Mouse (Mus musculus): Measurements from ENCODE around the gene Rbmy. TPM values are rescaled to one million over a fixed set of nuclear protein-coding genes. Genes with fewer than 3 reads are reported as not detected.
"Not testable (repeated sequence)": the region's sequence is repeated elsewhere in the genome, so short reads cannot be mapped to it uniquely, and the experiment has no call there.

Rbmy gene
- not detected in 2 replicates for polyA plus RNA-seq (2015; fragmentation: Nextera tagmentation; extraction: Ambion mirVana)

DNA sequence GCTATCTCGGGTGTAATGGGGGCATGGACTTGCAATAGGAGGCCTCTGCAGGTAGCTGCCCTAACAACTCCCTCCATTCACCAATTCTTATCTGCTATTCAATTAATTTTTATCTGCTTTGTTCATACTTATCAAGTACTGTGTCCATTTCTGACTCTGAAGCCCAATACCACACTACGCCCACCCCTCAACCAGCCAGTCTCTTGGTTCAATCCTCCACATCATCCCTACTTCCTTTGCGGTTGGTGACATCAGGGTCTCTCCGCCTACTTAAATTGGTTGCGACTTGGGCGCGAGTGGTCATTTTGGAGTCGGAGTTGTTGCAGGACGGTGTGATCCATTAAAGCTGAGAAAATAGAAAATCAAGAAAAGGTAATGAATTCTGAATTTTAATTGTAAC is at the start of gene Rbmy, which contains the start of gene Gm10256:
Gene Rbmy, plus strand, starts transcription at position 301 of the 400 bp plus-strand sequence.
Gene Gm10256, plus strand, starts transcription at position 320 of the 400 bp plus-strand sequence.
- not testable (repeated sequence) for H3K4me2 ChIP-seq (replicated peaks); H3K27me3 ChIP-seq; H3K4me3 ChIP-seq; H3K9ac ChIP-seq (replicated peaks); H3K27ac ChIP-seq (replicated peaks); H3K4me1 ChIP-seq; ATAC-seq (replicated peaks); H3K36me3 ChIP-seq; H3K9me3 ChIP-seq
- WGBS: no CpG with 5 or more reads among the region's 9 CpGs

DNA sequence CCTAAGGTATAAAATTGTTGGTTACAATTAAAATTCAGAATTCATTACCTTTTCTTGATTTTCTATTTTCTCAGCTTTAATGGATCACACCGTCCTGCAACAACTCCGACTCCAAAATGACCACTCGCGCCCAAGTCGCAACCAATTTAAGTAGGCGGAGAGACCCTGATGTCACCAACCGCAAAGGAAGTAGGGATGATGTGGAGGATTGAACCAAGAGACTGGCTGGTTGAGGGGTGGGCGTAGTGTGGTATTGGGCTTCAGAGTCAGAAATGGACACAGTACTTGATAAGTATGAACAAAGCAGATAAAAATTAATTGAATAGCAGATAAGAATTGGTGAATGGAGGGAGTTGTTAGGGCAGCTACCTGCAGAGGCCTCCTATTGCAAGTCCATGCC is 34.4 kb upstream of the Rbmy start, which contains the start of gene Gm4064:
Gene Gm4064, minus strand, starts transcription at position 101 of the 400 bp plus-strand sequence.
- not testable (repeated sequence) for H3K27me3 ChIP-seq; H3K9me3 ChIP-seq; H3K9ac ChIP-seq (replicated peaks); H3K4me2 ChIP-seq (replicated peaks); H3K27ac ChIP-seq (replicated peaks); ATAC-seq (replicated peaks); H3K4me3 ChIP-seq; H3K36me3 ChIP-seq; H3K4me1 ChIP-seq
- WGBS: no CpG with 5 or more reads among the region's 8 CpGs

Other genes with a start within 250 kb of the Rbmy start
- not detected in 2 replicates for gene H2al2c, start 231.6 kb upstream of the Rbmy start, polyA plus RNA-seq (2015; fragmentation: Nextera tagmentation; extraction: Ambion mirVana)
- not detected in 2 replicates for gene Sry, start 167.0 kb upstream of the Rbmy start, polyA plus RNA-seq (2015; fragmentation: Nextera tagmentation; extraction: Ambion mirVana)
- not detected in 2 replicates for gene H2al2b, start 110.0 kb upstream of the Rbmy start, polyA plus RNA-seq (2015; fragmentation: Nextera tagmentation; extraction: Ambion mirVana)
- gene Gm4064, start 34.5 kb upstream of the Rbmy start, polyA plus RNA-seq (2015; fragmentation: Nextera tagmentation; extraction: Ambion mirVana): not detected in 2 replicates
- gene Gm10256, start within 50 bp of the Rbmy start, polyA plus RNA-seq (2015; fragmentation: Nextera tagmentation; extraction: Ambion mirVana): not detected in 2 replicates
- gene Gm10352, start 70.3 kb downstream of the Rbmy start, polyA plus RNA-seq (2015; fragmentation: Nextera tagmentation; extraction: Ambion mirVana): 0.11 TPM in 1 of 2 replicates, not detected in the other
- not detected in 2 replicates for gene Gm29289, start 101.9 kb downstream of the Rbmy start, polyA plus RNA-seq (2015; fragmentation: Nextera tagmentation; extraction: Ambion mirVana)

Data from forebrain, embryonic 15.5 days (tissue).